Mouse (Mus musculus) forebrain, postnatal 0 days (tissue): ENCODE results near the gene Sash1. TPM values are rescaled to one million over a fixed set of nuclear protein-coding genes. Genes with fewer than 3 reads are reported as not detected.
A peak's percentile ranks its signal among the peaks of the same experiment; 100 is the strongest.

Experiments used
- ATAC-seq: fragments of 200-750 bp; cut with Nextera tagmentation; 2 replicates; pipeline ENCODE4 v1.8.0; 2017; ENCODE audit warnings: mild to moderate bottlenecking, moderate library complexity
- DNase-seq: peaks from one replicate; pipeline ENCODE4 v3.0.0-alpha.2; 2015
- H3K27ac ChIP-seq: fragments of 300-500 bp; sonication (generic); 2 replicates; pipeline ENCODE4 v1.5.1; 2014; ENCODE audit warnings: low read depth, mild to moderate bottlenecking, antibody characterized with exemption, low read length, moderate library complexity, mixed read lengths
- H3K27me3 ChIP-seq: fragments of 300-500 bp; sonication (generic); 2 replicates; pipeline ENCODE4 v1.6.1; 2014; ENCODE audit warnings: mild to moderate bottlenecking, low read length, mixed read lengths; ENCODE audit not compliant: insufficient read depth
- H3K36me3 ChIP-seq: fragments of 300-500 bp; sonication (generic); 2 replicates; pipeline ENCODE4 v1.6.1; 2014; ENCODE audit warnings: mild to moderate bottlenecking, moderate library complexity; ENCODE audit not compliant: insufficient read depth
- H3K4me1 ChIP-seq: fragments of 300-500 bp; sonication (generic); 2 replicates; pipeline ENCODE4 v1.6.1; 2014; ENCODE audit warnings: antibody characterized with exemption; ENCODE audit not compliant: insufficient read depth
- H3K4me2 ChIP-seq: fragments of 300-500 bp; sonication (generic); 2 replicates; pipeline ENCODE4 v1.6.1; 2014; ENCODE audit warnings: low read depth, mild to moderate bottlenecking, moderate library complexity
- H3K4me3 ChIP-seq: fragments of 300-500 bp; sonication (generic); 2 replicates; pipeline ENCODE4 v1.5.1; 2014; ENCODE audit warnings: low read depth, low read length, mixed read lengths
- H3K9ac ChIP-seq: fragments of 300-500 bp; sonication (generic); 2 replicates; pipeline ENCODE4 v1.6.1; 2014; ENCODE audit warnings: mild to moderate bottlenecking
- H3K9me3 ChIP-seq: fragments of 300-500 bp; sonication (generic); 2 replicates; pipeline ENCODE4 v1.6.1; 2016; ENCODE audit warnings: low read length
- CTCF ChIP-seq: sonication (generic); IDR thresholded peaks from 2 replicates; pipeline ENCODE4 v1.5.1; 2016; ENCODE audit warnings: antibody characterized with exemption, control low read depth, low read depth
- WGBS: fragments of 180-500 bp; shearing (Covaris S2); extraction: QIAGEN DNeasy Blood & Tissue Kit; methylation state at CpG from one replicate; pipeline ENCODE4 v1.1.7; 2014; 5-methylcytosine and 5-hydroxymethylcytosine counted together
- polyA plus RNA-seq: library from polyadenylated mRNA; unstranded; fragments of >200 nt; fragmentation: Nextera tagmentation; extraction: Ambion mirVana; gene quantifications from 2 replicates; pipeline ENCODE4 v1.2.1, GENCODE M21; 2015
- total RNA-seq: library from RNA; depleted of rRNA; stranded (reverse); fragments of >200 nt; gene quantifications from 2 replicates; pipeline ENCODE4 v1.2.3, GENCODE M21; 2014

Gene Sash1
- total and polyA plus RNA-seq, 2 experiments from 2014 or later = 3.6 to 33.3 TPM

DNA sequence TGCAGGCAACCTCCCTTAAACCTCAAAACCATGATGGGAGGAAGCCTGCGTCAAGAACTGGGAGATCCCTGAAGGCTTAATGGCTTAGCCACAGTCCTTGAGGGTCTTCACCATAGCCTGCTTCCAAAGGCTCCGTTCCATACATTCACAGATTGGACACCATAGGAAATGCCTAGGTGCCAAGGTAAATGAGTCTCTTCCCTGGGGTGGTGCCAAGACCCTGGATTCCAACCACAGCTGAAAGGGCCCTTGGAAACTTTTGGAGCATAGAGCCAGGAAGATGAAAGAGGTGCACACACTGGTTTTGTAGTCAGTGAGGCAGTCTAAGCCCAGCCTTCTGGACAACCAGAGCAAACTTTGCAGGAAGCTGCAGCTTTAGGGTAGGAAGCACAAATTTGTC, 193.3 kb downstream of the Sash1 start:
- Histone ChIP-seq H3K27me3 (no peaks in the 10 kb centered on the region), H3K36me3 (no peaks in the 10 kb centered on the region), H3K9me3 (no peaks in the 10 kb centered on the region), H3K4me2 (no peak overlapping the region), H3K4me1 (no peaks in the 10 kb centered on the region), H3K27ac (no peak overlapping the region), H3K4me3 (no peak overlapping the region), H3K9ac (no peak overlapping the region)
- WGBS = 95% methylated on average over 2 of the region's 2 CpGs
- TF ChIP-seq CTCF = no peak
- ATAC-seq = no peak
- DNase-seq = no peak

DNA sequence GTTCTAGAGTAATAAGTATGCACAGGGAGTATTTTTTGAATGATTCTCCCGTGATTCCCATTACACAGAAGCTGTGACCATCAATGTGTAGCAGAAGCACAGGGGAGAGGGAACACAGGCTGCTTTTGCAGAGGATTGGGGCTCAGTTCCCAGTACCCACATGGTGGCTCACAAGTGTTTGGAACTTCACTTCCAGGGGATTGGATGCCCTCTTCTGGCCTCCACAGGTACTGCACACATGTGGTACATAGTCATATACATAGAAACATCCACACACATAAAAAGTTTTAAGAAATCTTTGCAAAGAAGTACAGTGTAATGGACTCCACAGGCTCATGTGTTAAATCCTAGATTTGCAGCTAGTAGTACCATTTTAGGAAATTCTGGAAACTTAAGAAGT, 199.7 kb downstream of the Sash1 start:
- no peak for DNase-seq
- ATAC-seq = no peak
- no peaks in the 10 kb centered on the region for H3K36me3 ChIP-seq
- H3K27me3 ChIP-seq = no peaks in the 10 kb centered on the region
- TF ChIP-seq CTCF = no peak
- no peak overlapping the region for H3K9ac ChIP-seq
- no peaks in the 10 kb centered on the region for H3K9me3 ChIP-seq
- no peak overlapping the region for H3K4me2 ChIP-seq
- H3K4me3 ChIP-seq = no peak overlapping the region
- 81% methylated on average over 1 of the region's 1 CpGs for WGBS
- no peak overlapping the region for H3K27ac ChIP-seq
- no peaks in the 10 kb centered on the region for H3K4me1 ChIP-seq

DNA sequence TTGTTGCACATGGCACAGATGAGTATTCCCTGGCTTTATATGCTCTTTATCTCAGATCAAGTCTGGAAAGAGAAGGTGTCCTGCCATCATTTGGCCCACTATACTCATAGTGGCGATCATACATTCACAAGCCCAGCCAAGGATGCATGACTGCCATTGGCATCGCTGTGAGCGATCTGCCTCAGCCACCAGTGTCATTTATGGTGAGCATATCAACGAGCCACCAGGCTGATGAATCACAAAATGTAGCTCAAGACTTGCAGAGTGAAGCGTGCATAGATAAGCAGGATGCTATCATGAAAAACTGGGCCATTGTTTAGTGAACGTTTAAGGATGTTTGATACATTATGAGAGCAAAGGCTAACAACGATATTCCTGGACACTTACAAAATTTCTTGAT, 200.6 kb downstream of the Sash1 start:
- Histone ChIP-seq H3K4me1 (no peaks in the 10 kb centered on the region), H3K36me3 (no peaks in the 10 kb centered on the region), H3K9ac (no peak overlapping the region), H3K4me2 (no peak overlapping the region), H3K9me3 (no peaks in the 10 kb centered on the region), H3K4me3 (no peak overlapping the region), H3K27ac (no peak overlapping the region), H3K27me3 (no peaks in the 10 kb centered on the region)
- 89% methylated on average over 7 of the region's 7 CpGs for WGBS
- DNase-seq = no peak
- no peak for TF ChIP-seq CTCF
- ATAC-seq = no peak

DNA sequence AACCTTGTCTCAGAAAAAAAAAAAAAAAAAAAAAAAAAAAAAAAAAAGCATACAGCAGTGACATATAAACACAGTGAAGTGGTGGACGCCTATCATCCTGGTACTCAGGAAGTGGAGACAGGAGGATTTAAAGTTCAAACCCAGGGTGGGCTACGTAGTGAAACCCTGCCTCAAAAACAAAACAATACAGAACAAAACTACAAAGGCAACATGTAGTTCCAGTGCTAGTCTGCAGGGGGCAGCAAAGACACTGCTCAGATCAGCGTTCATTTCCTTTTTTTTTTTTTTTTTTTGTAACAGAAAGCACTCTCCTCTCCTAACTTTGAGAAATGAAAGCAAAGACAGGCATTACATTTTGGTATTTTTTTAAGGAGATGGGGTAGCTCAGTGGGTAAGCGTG, 203.0 kb downstream of the Sash1 start:
- Histone ChIP-seq H3K9ac (no peak overlapping the region), H3K4me1 (no peaks in the 10 kb centered on the region), H3K9me3 (no peaks in the 10 kb centered on the region), H3K27ac (no peak overlapping the region), H3K4me3 (no peak overlapping the region), H3K27me3 (no peaks in the 10 kb centered on the region), H3K4me2 (no peak overlapping the region), H3K36me3 (no peaks in the 10 kb centered on the region)
- DNase-seq (peak; percentile 79), ATAC-seq (no peak)
- TF ChIP-seq CTCF = peak; percentile 85
- WGBS = 24% methylated on average over 4 of the region's 4 CpGs

DNA sequence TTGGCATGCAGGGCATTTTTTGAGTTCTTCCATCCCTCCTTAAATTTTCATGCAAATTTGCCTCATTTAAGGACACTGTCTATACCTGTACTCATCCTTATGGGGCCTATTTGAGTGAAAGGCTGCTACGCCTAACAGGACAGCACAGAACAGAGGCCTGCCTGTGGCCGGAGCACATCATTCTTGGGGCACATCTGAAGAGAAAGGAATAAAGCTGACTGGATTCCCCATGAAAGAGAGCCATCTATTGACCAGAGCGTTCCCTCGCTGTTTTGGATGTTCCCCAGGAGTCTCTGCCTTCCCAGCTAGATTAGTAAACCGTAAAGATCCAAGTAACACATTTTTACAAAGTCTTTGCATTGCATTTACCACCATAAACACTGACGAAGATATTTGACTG, 203.5 kb downstream of the Sash1 start:
- 0 out of 2 replicates have a peak, but pooled peaks have one; percentile 20 for TF ChIP-seq CTCF
- Histone ChIP-seq H3K4me2 (no peak overlapping the region), H3K9ac (no peak overlapping the region), H3K36me3 (no peaks in the 10 kb centered on the region), H3K4me1 (no peaks in the 10 kb centered on the region), H3K9me3 (no peaks in the 10 kb centered on the region), H3K27me3 (no peaks in the 10 kb centered on the region), H3K27ac (no peak overlapping the region), H3K4me3 (no peak overlapping the region)
- ATAC-seq (no peak), DNase-seq (peak; percentile 4)
- 74% methylated on average over 6 of the region's 6 CpGs for WGBS

DNA sequence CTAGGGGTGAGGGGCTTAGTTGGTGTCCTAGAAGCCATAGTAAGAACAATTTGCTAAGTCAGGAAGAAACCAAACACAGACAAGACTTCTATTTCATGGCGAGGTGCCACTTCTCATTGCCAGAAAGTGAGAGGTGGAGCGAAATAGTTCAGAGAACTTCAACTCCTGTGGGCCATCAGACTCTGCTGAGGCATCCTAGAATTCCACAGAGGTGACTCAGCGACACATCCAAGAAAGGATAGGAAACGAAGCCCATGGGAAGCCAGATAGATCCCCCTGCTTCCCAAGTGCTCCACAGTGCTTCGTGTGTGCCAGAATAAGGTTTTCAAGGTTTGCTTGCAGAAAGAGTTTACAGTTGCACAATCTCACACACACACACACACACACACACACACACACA, 209.1 kb downstream of the Sash1 start:
- Histone ChIP-seq H3K9ac (no peak overlapping the region), H3K27ac (no peak overlapping the region), H3K27me3 (no peaks in the 10 kb centered on the region), H3K36me3 (no peaks in the 10 kb centered on the region), H3K4me3 (no peak overlapping the region), H3K4me1 (no peaks in the 10 kb centered on the region), H3K4me2 (no peak overlapping the region), H3K9me3 (no peaks in the 10 kb centered on the region)
- no peak for ATAC-seq
- WGBS = 85% methylated on average over 5 of the region's 5 CpGs
- TF ChIP-seq CTCF = no peak
- no peak for DNase-seq
